Mouse (Mus musculus) skeletal muscle tissue, postnatal 0 days (tissue): ENCODE results near the gene Bcl7c. TPM values are rescaled to one million over a fixed set of nuclear protein-coding genes. Genes with fewer than 3 reads are reported as not detected.

Source experiments
- microRNA counts: library from miRNA; unstranded; fragments of <30 nt; microRNA quantifications from one replicate; lab custom pipeline; 2015
- microRNA-seq, 2 experiments: library from miRNA; unstranded; fragments of <30 nt; microRNA quantifications; one replicate each; pipeline ENCODE4; 2016
- polyA plus RNA-seq: library from polyadenylated mRNA; unstranded; fragments of >200 nt; fragmentation: Nextera tagmentation; extraction: Ambion mirVana; gene quantifications from 2 replicates; pipeline ENCODE4 v1.2.1, GENCODE M21; 2015

The Bcl7c gene
- polyA plus RNA-seq: 60.6 and 71.5 TPM in 2 replicates

DNA sequence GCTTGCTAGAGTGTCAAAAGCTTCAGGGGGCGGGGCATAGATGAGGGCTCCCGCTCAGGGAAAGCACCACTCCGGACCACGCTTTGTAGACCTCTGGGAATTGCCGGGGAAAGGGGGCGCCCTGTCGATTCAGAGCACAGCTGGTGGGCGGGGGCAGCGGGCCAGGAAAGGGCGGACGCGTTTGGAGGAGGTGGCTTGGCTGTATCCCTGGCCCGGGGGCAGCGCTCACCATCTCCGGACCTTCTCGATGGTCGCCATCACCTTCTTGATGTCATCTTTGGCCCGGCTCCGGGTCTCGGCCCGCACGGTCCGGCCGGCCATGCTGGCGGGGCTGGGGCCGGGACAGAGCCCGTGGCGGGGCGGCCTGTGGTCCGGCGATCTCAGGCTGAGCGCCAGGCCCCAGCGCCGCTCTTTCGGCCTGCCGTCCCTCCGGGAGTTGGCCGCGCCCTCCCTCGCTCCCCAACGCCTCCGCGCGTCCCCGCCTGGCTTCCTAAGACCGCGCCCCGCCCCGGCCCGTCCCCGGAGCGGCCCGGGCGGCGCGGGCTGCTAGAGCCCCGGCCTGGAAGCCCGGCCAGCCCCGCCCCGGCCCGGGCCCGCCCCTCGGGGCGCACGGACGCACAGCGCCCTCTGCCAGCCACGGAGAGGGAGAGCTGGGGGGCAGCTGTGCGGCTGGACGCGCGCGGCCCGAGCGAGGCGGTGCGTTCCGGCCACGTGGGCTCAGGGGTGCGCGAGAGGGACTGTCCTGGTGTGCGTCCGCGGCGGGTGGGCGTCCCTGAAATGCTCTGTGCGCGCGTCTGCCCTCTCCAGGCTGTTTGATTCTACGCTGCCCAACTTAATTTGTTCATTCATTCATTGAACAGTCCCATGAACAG is at the start of gene Bcl7c:
Gene Bcl7c (minus strand): TSS at position 727 of the 872 bp plus-strand sequence.

DNA sequence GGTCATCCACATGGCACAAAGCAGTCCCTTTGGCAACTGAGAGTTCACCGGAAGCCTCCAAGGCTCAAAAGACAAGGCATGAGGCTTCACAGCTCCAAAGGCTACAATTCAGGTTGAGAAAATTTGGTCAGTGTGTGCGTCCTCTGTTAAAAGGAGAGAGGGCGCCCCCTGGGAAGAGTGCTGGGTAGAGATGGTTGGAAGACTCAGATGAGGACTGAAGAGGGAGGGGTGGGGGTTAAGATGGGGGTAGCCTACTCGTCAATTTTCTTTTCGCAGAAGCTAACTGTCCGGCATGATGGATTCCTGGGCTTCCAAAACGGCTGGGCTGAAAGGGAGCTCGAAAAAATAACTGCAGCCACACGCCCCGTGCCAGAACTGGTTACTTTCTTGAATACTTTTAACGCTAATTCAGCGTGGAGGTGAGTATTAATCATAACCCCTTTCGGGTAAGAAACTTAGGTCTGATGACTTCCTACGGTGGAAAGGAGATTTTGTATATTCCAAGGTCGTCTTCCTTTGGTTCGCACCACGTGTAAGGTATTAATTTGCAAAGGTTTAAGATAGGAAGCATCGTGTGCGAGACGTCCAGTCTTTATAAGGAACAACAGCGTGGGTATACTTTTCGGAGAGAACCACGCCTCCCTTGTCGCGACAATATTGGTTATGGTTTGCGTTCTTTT is 35.8 kb upstream of the Bcl7c start, which contains the start of gene Fbxl19:
Gene Fbxl19 (plus strand): TSS at position 178 of the 680 bp plus-strand sequence.

DNA sequence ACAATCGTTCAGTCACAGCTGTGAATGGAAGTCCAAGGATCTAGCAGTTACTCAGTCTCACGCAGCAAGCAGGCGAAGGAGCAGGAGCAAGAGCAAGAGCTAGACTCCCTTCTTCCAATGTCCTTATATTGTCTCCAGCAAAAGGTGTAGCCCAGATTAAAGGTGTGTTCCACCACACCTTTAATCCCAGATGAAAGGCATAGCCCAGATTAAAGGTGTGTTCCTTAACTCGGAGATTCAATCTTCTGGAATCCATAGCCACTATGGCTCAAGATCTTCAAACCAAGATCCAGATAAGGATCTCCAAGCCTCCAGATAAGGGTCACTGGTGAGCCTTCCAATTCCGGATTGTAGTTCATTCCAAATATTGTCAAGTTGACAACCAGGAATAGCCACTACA is 23.3 kb upstream of the Bcl7c start, which contains the start of gene Ctf2:
Gene Ctf2 (minus strand): TSS at position 101 of the 400 bp plus-strand sequence.

DNA sequence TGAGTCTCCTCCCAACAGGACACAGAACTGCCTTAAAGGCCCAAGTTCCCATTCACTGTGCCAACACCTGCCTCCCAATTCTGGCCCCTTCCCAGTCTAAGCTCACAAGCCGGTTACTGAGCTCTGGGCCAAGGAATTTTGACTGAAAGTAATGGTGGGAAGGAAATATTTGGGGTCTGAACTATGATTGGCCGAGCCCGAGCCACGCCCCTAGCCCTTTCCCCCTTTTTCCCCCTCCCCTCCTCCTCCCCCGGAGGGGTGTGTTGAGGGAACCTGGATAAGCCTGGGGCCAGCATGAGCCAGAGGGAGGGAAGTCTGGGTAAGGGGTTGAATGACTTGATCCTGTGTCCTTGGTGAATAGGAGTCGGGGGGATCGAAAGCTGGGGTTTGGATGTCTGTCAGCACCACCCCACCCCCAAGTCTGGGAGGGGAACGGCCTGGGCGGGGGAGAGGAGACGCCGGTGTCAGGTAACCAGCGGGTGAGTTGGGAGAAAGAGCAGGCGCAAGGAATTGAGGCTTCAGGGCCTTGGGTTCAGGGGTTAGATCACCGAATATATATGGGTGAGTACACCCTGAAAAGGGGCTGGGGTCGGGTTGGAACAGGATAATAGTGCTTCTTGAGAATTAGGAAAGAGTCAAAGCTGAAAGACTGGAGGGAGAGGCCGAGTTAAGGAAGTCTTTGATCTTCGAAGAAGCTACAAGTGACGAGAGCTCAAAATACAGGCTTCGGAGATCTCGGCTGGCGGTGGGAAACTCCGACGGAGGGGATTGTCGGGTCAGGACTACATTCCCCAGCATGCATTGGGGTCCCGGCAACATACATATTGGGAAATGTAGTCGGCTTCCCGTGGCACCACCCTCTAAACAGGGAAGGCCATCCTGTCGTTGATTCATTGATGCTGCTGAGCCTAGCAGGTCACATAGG is 4.0 kb upstream of the Bcl7c start, which contains the start of gene Ctf1:
Gene Ctf1 (plus strand): TSS at position 276 of the 925 bp plus-strand sequence.

DNA sequence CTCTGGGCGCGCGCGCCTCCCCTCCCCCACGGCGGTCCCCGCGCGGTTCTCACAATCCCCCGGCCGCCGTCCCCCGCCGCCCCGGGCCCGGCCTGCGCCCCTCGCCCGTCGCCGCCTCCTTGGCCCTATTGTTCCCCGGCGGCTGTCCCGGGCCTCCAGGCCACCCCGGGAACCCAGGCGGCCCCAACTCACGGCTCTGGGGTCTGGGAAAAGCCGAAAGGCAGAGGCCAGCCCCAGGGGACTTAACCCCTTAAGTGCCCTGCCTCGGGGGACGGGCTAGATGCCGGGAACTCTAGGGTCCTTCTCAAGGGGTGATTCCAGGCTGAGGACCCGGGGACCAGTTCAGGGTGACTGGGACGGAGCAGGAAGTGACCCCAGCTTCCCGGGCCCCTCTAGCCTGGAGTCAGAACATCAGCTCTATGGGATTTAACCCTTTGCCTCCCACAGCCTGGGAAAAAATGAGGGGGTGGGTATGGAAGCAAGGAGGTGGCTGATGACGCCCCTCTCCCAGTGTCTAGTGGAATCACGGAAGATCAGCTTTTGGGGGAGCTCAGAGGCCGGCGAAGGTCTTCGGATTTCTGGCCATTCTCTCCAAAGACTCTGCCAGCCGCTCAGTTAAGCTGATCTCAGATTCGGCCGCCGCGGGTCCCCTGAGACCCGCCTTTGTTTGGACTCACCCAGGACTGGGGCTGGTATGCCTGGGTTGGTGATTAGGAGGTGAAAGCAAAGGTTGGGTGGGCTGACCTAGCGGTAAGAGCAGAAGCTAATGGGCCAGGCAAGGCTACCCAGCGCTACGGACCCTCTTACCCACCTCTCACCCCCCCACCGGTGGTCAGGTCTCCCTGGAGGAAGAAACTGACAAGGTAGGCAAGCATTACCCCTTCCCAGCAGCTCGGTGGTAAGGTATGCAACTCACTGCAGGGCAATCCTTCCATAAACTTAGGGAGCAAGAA is 93.6 kb downstream of the Bcl7c start, which contains the start of gene Zfp629:
Gene Zfp629 (minus strand): TSS at position 907 of the 953 bp plus-strand sequence.

MicroRNAs within 50 kb of the gene (microRNA counts, 519-probe panel; counts per million panel counts)
- microRNA mmu-miR-762 (lab: Ali Mortazavi, UCI): 2,049 counts per million, percentile 65 among the panel's probes with 10 or more counts

Small RNAs within 50 kb of the gene (microRNA-seq; reads per million reads assigned to microRNA genes)
- gene Mir762: 0 reads per million in 2 experiments

Other genes with a start within 250 kb of the Bcl7c start
- gene Prr14, start 249.3 kb downstream of the Bcl7c start, polyA plus RNA-seq: 17.3 and 23.2 TPM in 2 replicates
- gene Fbrs, start 229.7 kb downstream of the Bcl7c start, polyA plus RNA-seq: 7.1 and 7.8 TPM in 2 replicates
- gene Srcap, start 196.9 kb downstream of the Bcl7c start, polyA plus RNA-seq: 17.2 and 19.6 TPM in 2 replicates
- gene Gm42715, start 189.3 kb downstream of the Bcl7c start, polyA plus RNA-seq: 5.6 and 6.1 TPM in 2 replicates
- gene Tmem265, start 147.5 kb downstream of the Bcl7c start, polyA plus RNA-seq: 1.2 and 3.3 TPM in 2 replicates
- 19.5 and 21.8 TPM in 2 replicates for gene Phkg2, start 135.6 kb downstream of the Bcl7c start, polyA plus RNA-seq
- 7.2 and 7.5 TPM in 2 replicates for gene Ccdc189, start 120.3 kb downstream of the Bcl7c start, polyA plus RNA-seq
- gene Rnf40, start 120.2 kb downstream of the Bcl7c start, polyA plus RNA-seq: 18.0 and 21.5 TPM in 2 replicates
- gene Zfp629, start 93.1 kb downstream of the Bcl7c start, polyA plus RNA-seq: 4.0 and 5.4 TPM in 2 replicates
- 6.8 and 6.9 TPM in 2 replicates for gene Ctf1, start 3.8 kb upstream of the Bcl7c start, polyA plus RNA-seq
- gene Ctf2, start 23.2 kb upstream of the Bcl7c start, polyA plus RNA-seq: 0.08 TPM in 1 of 2 replicates, not detected in the other
- 0.54 and 0.74 TPM in 2 replicates for gene Fbxl19, start 35.6 kb upstream of the Bcl7c start, polyA plus RNA-seq
- gene Orai3, start 60.9 kb upstream of the Bcl7c start, polyA plus RNA-seq: 12.2 and 15.0 TPM in 2 replicates
- gene Setd1a, start 67.7 kb upstream of the Bcl7c start, polyA plus RNA-seq: 10.0 and 10.7 TPM in 2 replicates
- not detected in 2 replicates for gene Gm49388, start 76.7 kb upstream of the Bcl7c start, polyA plus RNA-seq
- 14.8 and 28.9 TPM in 2 replicates for gene Hsd3b7, start 91.7 kb upstream of the Bcl7c start, polyA plus RNA-seq
- 54.6 and 62.0 TPM in 2 replicates for gene Stx4a, start 115.4 kb upstream of the Bcl7c start, polyA plus RNA-seq
- gene Stx1b, start 115.6 kb upstream of the Bcl7c start, polyA plus RNA-seq: 1.3 TPM in 2 replicates
- gene Zfp646, start 167.3 kb upstream of the Bcl7c start, polyA plus RNA-seq: 3.4 and 3.6 TPM in 2 replicates
- 7.1 and 7.3 TPM in 2 replicates for gene Zfp668, start 167.9 kb upstream of the Bcl7c start, polyA plus RNA-seq
- gene Prss53, start 182.0 kb upstream of the Bcl7c start, polyA plus RNA-seq: 0.91 and 1.0 TPM in 2 replicates
- gene Gm21974, start 186.5 kb upstream of the Bcl7c start, polyA plus RNA-seq: not detected in 2 replicates
- 145 and 153 TPM in 2 replicates for gene Vkorc1, start 186.7 kb upstream of the Bcl7c start, polyA plus RNA-seq
- 110 and 114 TPM in 2 replicates for gene Bckdk, start 195.1 kb upstream of the Bcl7c start, polyA plus RNA-seq
- gene Kat8, start 203.6 kb upstream of the Bcl7c start, polyA plus RNA-seq: 20.8 and 22.2 TPM in 2 replicates
- 0.18 and 0.77 TPM in 2 replicates for gene Prss8, start 221.2 kb upstream of the Bcl7c start, polyA plus RNA-seq
- 14.3 and 14.4 TPM in 2 replicates for gene Prss36, start 237.8 kb upstream of the Bcl7c start, polyA plus RNA-seq